Mouse (Mus musculus): Measurements from ENCODE around the gene Ly6g6e.

DNA sequence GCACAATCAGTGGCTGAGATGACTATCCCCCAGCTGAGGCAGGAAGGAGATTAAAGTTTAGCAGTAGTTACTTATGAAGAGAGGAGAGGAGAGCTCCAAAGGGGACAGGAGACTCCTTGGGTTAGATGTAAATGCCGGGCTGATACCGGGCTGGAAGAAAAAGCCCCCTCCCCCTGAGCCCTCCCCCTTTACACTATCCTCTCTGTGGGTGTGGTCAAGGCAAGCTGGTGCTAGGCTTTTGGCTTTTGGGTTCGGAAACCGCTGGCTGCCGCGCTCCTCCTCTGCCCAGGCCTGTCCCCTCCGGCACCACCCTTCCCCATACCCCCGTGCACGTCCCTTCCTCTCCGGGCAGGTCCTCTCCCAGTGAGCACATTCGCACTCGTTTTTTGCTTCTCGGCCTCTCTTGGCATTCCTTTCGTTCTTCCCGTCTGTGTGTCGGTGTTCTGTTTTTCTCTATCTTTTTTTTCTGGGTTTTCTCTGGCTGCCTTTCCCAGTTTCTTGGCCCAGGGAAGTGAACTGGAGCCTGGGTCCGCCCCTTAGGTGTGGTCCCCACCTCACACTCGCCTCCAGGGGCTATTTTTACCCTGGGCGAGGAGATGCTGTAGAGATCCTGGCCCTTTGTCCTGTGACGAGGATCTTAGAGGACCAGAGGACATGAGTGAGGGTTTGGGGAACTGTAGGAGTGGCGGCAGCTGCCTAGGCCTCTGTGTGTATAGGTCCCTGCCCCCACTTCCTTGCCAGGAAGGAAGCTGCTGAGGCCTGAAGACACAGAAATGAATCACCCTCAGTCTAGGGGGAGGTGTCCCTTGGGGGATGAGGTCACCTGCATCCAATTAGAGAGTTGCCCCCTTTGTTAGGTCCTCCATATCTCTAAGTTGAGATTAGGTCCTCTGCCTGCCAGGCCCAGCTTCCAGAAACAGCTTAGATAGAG lies 25.3 kb upstream of the Ly6g6e start:
- no peak for TF ChIP-seq CTCF (IDR thresholded peaks at IDR 0.05; ENCODE audit: control insufficient read depth, insufficient read depth, low read length)
- TF ChIP-seq POLR2A (IDR thresholded peaks at IDR 0.05; ENCODE audit: borderline replicate concordance, control insufficient read depth, low read depth, low read length): peak; percentile 71

Measured in bone marrow, adult 2 months (tissue).